Mouse (Mus musculus): ENCODE measurements at regions not wholly inside any gene's neighbourhood (a gene's known extent, or its start where the extent isn't known, plus 50 kb on each side); places are given as distances from the start of the nearest gene placed in this dataset.

DNA sequence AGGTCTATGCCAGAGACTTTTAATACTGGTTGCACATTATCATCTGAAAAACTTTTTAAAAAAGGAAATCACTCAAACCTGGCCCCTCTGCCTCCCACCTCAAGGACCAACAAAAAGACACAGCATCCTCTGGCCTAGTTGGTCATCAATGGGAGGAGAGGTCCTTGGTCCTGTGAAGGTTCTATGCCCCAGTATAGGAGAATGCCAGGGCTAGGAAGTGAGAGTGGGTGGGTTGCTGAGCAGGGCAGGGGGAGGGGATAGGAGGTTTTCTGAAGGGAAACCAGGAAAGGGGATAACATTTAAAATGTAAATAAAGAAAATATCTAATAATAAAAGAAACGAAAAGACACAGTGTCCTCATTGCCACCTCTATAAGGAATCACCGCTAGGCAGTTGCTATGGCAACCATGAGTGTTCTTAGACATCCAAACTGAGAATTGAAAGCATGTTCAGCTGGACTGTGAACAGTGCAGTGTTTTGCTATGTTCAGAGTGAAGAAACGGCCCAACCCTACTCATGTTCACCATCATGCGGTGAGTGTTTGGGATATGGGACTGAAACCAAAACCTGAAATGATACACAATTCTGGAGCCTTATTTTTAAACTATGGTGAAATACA is 82.5 kb upstream of the 4933402D24Rik start:
- DNase-seq (ENCODE audit: low read depth) = no peak

DNA sequence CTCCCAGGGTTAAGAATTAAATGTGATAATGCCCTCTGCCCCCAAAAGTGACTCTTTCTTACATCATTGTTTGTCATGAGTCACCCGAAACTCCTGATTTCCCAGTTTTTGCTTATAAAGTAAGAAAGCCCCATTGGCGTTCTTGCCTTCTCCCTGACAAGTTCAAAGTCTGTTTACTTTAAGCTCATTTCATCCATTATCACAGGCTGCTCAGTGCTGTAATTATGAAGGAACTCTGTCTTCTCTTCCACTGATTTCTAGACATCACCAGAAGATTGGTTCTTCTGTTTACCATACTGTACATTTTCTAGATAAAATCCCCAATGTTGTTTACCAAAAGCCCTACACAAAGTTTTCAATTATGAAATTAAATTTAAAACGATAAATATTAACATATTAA is 81.2 kb upstream of the 4933402D24Rik start:
- no peak for DNase-seq (ENCODE audit: low read depth)

DNA sequence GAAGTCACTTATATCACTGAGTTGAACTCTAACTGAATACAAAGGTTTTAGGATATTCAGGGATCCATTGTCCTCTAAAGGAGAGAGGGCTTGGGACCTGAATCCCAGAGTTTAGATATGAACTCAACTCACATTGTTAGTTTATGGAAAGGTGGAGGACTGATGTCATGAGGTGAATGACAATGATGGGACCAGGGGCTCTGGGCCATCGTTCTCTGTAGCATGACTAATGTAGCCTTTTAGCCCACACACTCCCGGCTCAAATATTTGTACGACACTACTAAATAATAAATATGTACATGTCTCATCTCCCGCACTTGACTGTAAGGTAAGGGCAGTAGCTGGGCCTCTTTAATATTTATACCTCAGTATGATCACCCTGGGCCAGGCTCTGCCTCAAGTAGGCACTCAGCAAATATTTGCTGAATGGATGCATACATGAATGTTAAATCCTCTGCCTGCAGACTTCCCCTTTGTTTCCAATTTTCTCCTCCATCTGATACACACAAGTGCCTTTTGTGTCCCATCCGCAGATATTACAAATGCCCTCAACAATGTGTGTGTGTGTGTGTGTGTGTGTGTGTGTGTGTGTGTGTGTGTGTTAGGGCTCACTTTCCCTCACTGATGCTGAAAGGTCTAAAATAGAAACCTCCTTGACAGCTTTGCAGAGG is 59.2 kb upstream of the 4933402D24Rik start:
- DNase-seq (ENCODE audit: low read depth) = no peak

DNA sequence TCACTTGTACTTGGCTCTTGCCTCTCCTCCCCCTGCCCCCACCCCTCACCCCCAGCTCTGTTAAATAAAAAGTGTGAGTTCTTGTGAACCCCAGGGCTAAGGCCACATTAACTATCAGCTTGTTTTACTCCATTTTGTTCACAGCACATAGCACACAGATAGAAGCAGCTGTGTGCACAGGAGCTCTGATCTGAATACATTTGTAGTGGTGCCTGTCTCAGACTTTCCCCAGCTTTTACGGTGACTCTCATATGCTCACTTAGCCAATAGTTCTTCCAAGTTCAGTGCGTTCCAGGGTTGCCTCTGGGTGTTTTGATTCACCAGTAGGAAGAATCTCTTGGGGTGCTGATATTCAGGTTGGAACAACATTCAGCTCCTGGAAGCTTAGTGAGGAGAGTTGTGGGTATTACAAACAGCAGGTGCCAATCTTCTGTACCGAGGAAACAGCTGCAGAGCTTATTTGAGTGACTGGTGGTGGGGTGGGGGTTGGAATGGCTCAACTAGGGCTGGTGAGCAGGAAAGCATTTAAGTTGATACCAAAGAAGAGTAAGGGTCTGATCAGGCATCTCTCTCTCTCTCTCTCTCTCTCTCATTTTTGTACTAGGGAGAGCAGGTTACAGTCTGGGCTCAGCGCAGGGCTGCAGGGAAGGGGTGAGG is 51.7 kb upstream of the 4933402D24Rik start:
- DNase-seq (ENCODE audit: low read depth) = no peak

DNA sequence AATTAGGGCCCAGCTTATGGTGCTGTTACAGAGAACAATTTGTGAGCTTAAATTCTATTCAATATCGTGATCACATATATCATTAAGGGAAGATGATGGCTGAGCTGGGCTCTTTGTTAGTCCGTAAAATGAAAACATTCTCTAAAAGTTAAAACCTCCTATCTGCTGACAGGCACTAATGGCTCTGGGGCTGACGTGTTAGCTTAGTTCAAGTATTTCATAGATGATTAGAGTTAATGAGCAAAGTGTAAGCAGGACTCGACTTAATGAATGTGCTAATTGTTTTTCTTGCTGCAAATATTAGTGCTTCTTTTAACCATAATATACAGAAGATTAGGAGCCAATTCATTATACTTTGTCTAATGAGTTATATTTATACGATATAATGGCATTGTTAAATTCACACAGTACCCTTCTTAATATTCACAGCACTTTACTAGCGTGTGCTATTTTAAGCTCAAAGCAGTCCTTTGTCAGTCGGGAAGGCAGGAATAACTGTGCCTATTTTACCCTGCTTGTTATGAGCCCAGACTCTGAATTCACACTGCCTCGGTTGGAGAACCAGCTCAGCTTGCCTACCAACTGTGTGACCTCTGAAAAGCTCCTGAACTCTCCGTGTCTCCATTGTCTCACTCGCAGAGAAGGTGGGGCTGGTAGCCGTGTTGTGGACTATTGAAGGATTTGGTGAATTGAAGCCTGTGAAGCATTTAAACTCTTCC is 50.6 kb upstream of the 4933402D24Rik start:
- no peak for DNase-seq (ENCODE audit: low read depth)

Data from 416B (cell line).